Mouse (Mus musculus) gastrocnemius, postnatal 10 days (tissue): ENCODE results near the gene Agpat1. TPM values are rescaled to one million over a fixed set of nuclear protein-coding genes. Genes with fewer than 3 reads are reported as not detected.
A peak's percentile ranks its signal among the peaks of the same experiment; 100 is the strongest.

Experiments
- DNase-seq: peaks from one replicate; pipeline ENCODE4 v3.0.0; 2021; ENCODE audit warnings: mixed read lengths
- total RNA-seq, 2 experiments: library from RNA; stranded (reverse); gene quantifications; 2 replicates each; pipeline ENCODE4 v1.2.3; 2021

The Agpat1 gene
- total RNA-seq, 2 experiments from 2014 or later: 38.0 to 39.4 TPM

- DNase-seq: peak; percentile 62
Measured at GRCm38 (mm10) chr17:34655160-34655559, 51.1 kb downstream of the Agpat1 start.

GRCm38 (mm10) chr17:34655581-34655991, 51.5 kb downstream of the Agpat1 start:
- DNase-seq: peak; percentile 83

- DNase-seq: no peak
Measured at GRCm38 (mm10) chr17:34656666-34657065, 52.6 kb downstream of the Agpat1 start.

- no peak for DNase-seq
Measured at GRCm38 (mm10) chr17:34657271-34657670, 53.2 kb downstream of the Agpat1 start.

- no peak for DNase-seq
Measured at GRCm38 (mm10) chr17:34658145-34658544, 54.1 kb downstream of the Agpat1 start.

- DNase-seq: no peak
Measured at GRCm38 (mm10) chr17:34658591-34658990, 54.5 kb downstream of the Agpat1 start.

- DNase-seq: no peak
Measured at GRCm38 (mm10) chr17:34659181-34659896, 55.3 kb downstream of the Agpat1 start.

- no peak for DNase-seq
Measured at GRCm38 (mm10) chr17:34659897-34660214, 55.8 kb downstream of the Agpat1 start.

GRCm38 (mm10) chr17:34660259-34660820, 56.3 kb downstream of the Agpat1 start:
- no peak for DNase-seq

GRCm38 (mm10) chr17:34661121-34661591, 57.1 kb downstream of the Agpat1 start:
- DNase-seq: no peak

- DNase-seq: no peak
Measured at GRCm38 (mm10) chr17:34662468-34662867, 58.4 kb downstream of the Agpat1 start.

GRCm38 (mm10) chr17:34662978-34663377, 58.9 kb downstream of the Agpat1 start:
- no peak for DNase-seq

Other genes starting within 250 kb of the Agpat1 start
- gene Btnl2, start 249.4 kb upstream of the Agpat1 start, total RNA-seq: under 1 TPM; 0.40 to 0.81 TPM
- gene Btnl1, start 227.1 kb upstream of the Agpat1 start, total RNA-seq: not detected
- under 1 TPM; 0.36 to 0.42 TPM for gene BC051142, start 205.4 kb upstream of the Agpat1 start, total RNA-seq
- not detected for gene Btnl4, start 126.9 kb upstream of the Agpat1 start, total RNA-seq
- not detected for gene Btnl6, start 86.9 kb upstream of the Agpat1 start, total RNA-seq
- gene Notch4, start 40.0 kb upstream of the Agpat1 start, total RNA-seq: 10 to 100 TPM; 14.4 to 22.2 TPM
- gene Gpsm3, start 14.5 kb upstream of the Agpat1 start, total RNA-seq: 1 to 10 TPM; 3.2 to 5.0 TPM
- gene Pbx2, start 13.0 kb upstream of the Agpat1 start, total RNA-seq: 10 to 100 TPM; 24.2 to 30.9 TPM
- gene Ager, start 6.4 kb upstream of the Agpat1 start, total RNA-seq: 1 to 10 TPM; 1.1 to 1.4 TPM
- gene Rnf5, start 572 bp upstream of the Agpat1 start, total RNA-seq: 10 to 100 TPM; 19.8 to 21.8 TPM
- gene Egfl8, start 11.7 kb downstream of the Agpat1 start, total RNA-seq: 10 to 100 TPM; 13.8 to 15.2 TPM
- 10 to 100 TPM; 32.6 to 33.7 TPM for gene Ppt2, start 24.2 kb downstream of the Agpat1 start, total RNA-seq
- gene Prrt1, start 25.3 kb downstream of the Agpat1 start, total RNA-seq: under 1 TPM; 0.61 to 0.63 TPM
- 1 to 10 TPM; 4.5 to 4.7 TPM for gene Fkbpl, start 40.5 kb downstream of the Agpat1 start, total RNA-seq
- 10 to 100 TPM; 12.7 to 14.4 TPM for gene Atf6b, start 42.9 kb downstream of the Agpat1 start, total RNA-seq
- gene Tnxb, start 66.3 kb downstream of the Agpat1 start, total RNA-seq: 100 to 1,000 TPM in 1 of 2 experiments, 10 to 100 TPM in 1; 90.2 to 123 TPM
- gene C4b, start 139.6 kb downstream of the Agpat1 start, total RNA-seq: 1 to 10 TPM; 2.0 to 3.3 TPM
- under 1 TPM; 0.31 to 0.36 TPM for gene Cyp21a1, start 200.3 kb downstream of the Agpat1 start, total RNA-seq
- 1 to 10 TPM; 8.9 to 9.0 TPM for gene Stk19, start 232.7 kb downstream of the Agpat1 start, total RNA-seq
- 10 to 100 TPM; 12.3 to 15.3 TPM for gene Dxo, start 232.8 kb downstream of the Agpat1 start, total RNA-seq
- 10 to 100 TPM; 19.6 to 22.2 TPM for gene Skiv2l, start 245.9 kb downstream of the Agpat1 start, total RNA-seq
- 10 to 100 TPM; 13.7 to 17.3 TPM for gene Nelfe, start 246.1 kb downstream of the Agpat1 start, total RNA-seq